Mouse (Mus musculus): ENCODE data around the gene Gm17364.

- TF ChIP-seq TCF12 (IDR thresholded peaks at IDR 0.05; ENCODE audit: low read depth, low read length) = no peak
- no peak for TF ChIP-seq UBTF (IDR thresholded peaks at IDR 0.05; ENCODE audit: borderline replicate concordance, insufficient read depth, low read depth, low read length)
- TF ChIP-seq POLR2A (IDR thresholded peaks at IDR 0.05; ENCODE audit: control insufficient read depth in 1 of 2, insufficient read depth in 1 of 2, low read depth in 1 of 2, low read length in 2 of 2, poor library complexity in 1 of 2) = no peak
- TF ChIP-seq RCOR1 (IDR thresholded peaks at IDR 0.05; ENCODE audit: low read depth, low read length) = no peak
- no peak for TF ChIP-seq CTCF (IDR thresholded peaks at IDR 0.05 in 2 of 3, conservative IDR thresholded peaks at IDR 0.05 in 1 of 3; ENCODE audit: control insufficient read depth in 1 of 3, insufficient read depth in 1 of 3, low read depth in 2 of 3, low read length in 3 of 3, poor library complexity in 1 of 3, severe bottlenecking in 1 of 3)
- TF ChIP-seq RAD21 (IDR thresholded peaks at IDR 0.05; ENCODE audit: low read depth, low read length) = no peak
- TF ChIP-seq MAZ (IDR thresholded peaks at IDR 0.05; ENCODE audit: low read depth, low read length) = no peak
Measured at GRCm38 (mm10) chr13:41267827-41268408, 5.9 kb downstream of the Gm17364 start.
